10 mouse cellular contexts compared by ENCODE assay signal in genomic region chr6:131434088-131434487, GRCm38 (mm10). TPM values are rescaled to one million over a fixed set of nuclear protein-coding genes. Genes with fewer than 3 reads are reported as not detected.
DNase-seq lines count a peak whose midpoint lies in the region; ATAC-seq and TF ChIP-seq lines count a peak whose summit lies in the region.
"Had no signal": no experiment of that assay in that cellular context is flagged by ENCODE, and none has a peak within 500 bp of the region (broad histone marks: within the 10 kb centered on the region; RNA-seq: fewer than 3 reads in every experiment).

No protein-coding gene starts in this region.

- peaks cover 10% of the 10 kb centered on the region for H3K27me3 ChIP-seq in heart, embryonic 11.5 days (ENCODE audit: control insufficient read depth, insufficient read depth, low read length)
- H3K27me3 ChIP-seq in hindbrain, embryonic 13.5 days: 0 out of 2 replicates have a peak, but pooled peaks cover 5% of the 10 kb centered on the region
- peaks cover 14% of the 10 kb centered on the region; the same call in 1 of the 2 replicates for H3K27me3 ChIP-seq in midbrain, embryonic 10.5 days (ENCODE audit: low read depth, poor library complexity, severe bottlenecking)

- H3K4me2 ChIP-seq in heart, embryonic 11.5 days: peak overlapping the region; percentile 90
- H3K4me2 ChIP-seq in hindbrain, embryonic 13.5 days: peak overlapping the region; percentile 82

- no peak for DNase-seq in heart, adult 9 months (ENCODE audit: low spot score in 2 of 2)
- DNase-seq in midbrain, embryonic 10.5 days (ENCODE audit: low spot score): no peak
- DNase-seq in layer of hippocampus, adult 11-12 months (ENCODE audit: low spot score): no peak
- no peak for DNase-seq in layer of hippocampus, adult 2 months (ENCODE audit: low spot score in 2 of 2)
- DNase-seq: layer of hippocampus, postnatal 36 days had no signal

- no peak for TF ChIP-seq CTCF in layer of hippocampus, adult 2 months (conservative IDR thresholded peaks at IDR 0.05)

- H3K4me1 ChIP-seq in heart, embryonic 11.5 days (ENCODE audit: control insufficient read depth, insufficient read depth, low read length): no peaks in the 10 kb centered on the region
- H3K4me1 ChIP-seq in hindbrain, embryonic 13.5 days (replicated peaks): peaks cover 9% of the 10 kb centered on the region; the same call in 1 of the 2 replicates
- peaks cover 8% of the 10 kb centered on the region; the same call in 1 of the 2 replicates for H3K4me1 ChIP-seq in midbrain, embryonic 10.5 days

- no peak overlapping the region for H3K27ac ChIP-seq in heart, embryonic 11.5 days (ENCODE audit: low read depth, low read length)
- H3K27ac ChIP-seq in hindbrain, embryonic 13.5 days: no peak overlapping the region
- no peak overlapping the region for H3K27ac ChIP-seq in midbrain, embryonic 10.5 days (replicated peaks)
- no peak overlapping the region for H3K27ac ChIP-seq in layer of hippocampus, adult 2 months

- H3K36me3 ChIP-seq in heart, embryonic 11.5 days (ENCODE audit: control insufficient read depth, insufficient read depth, low read length): no peaks in the 10 kb centered on the region
- H3K36me3 ChIP-seq in hindbrain, embryonic 13.5 days: no peaks in the 10 kb centered on the region
- H3K36me3 ChIP-seq in midbrain, embryonic 10.5 days: no peaks in the 10 kb centered on the region

- H3K4me3 ChIP-seq in heart, embryonic 11.5 days (ENCODE audit: low read depth, low read length): no peak overlapping the region
- peak overlapping the region; percentile 50 for H3K4me3 ChIP-seq in hindbrain, embryonic 13.5 days
- H3K4me3 ChIP-seq in midbrain, embryonic 10.5 days: peak overlapping the region; percentile 58
- no peak overlapping the region; the same call in 1 of the 2 replicates for H3K4me3 ChIP-seq in layer of hippocampus, adult 2 months

- ATAC-seq in heart, embryonic 11.5 days (replicated peaks; ENCODE audit: insufficient number of reproducible peaks, low FRiP score, low TSS enrichment): no peak
- ATAC-seq in common myeloid progenitor, adult 5-6 weeks (replicated peaks; ENCODE audit: low read depth, poor library complexity, severe bottlenecking): peak; percentile 18; the same call in 1 of the 2 replicates
- 0 out of 2 replicates have a peak, but pooled peaks have one; percentile 26 for ATAC-seq in hindbrain, embryonic 13.5 days (ENCODE audit: low FRiP score)
- no peak for ATAC-seq in CD4-positive, CD25-positive, alpha-beta regulatory T cell, adult 4 months

- 35% methylated on average over 1 of the region's 1 CpGs for WGBS in heart, embryonic 11.5 days (ENCODE audit: insufficient replicate concordance)
- WGBS in hindbrain, embryonic 13.5 days: 63% methylated on average over 1 of the region's 1 CpGs
- WGBS in midbrain, embryonic 10.5 days: 56% methylated on average over 1 of the region's 1 CpGs

- peak overlapping the region; percentile 67; the same call in 1 of the 2 replicates for H3K9ac ChIP-seq in heart, embryonic 11.5 days (ENCODE audit: low read depth, low read length)
- H3K9ac ChIP-seq in hindbrain, embryonic 13.5 days: no peak overlapping the region

- H3K9me3 ChIP-seq in heart, embryonic 11.5 days (replicated peaks; ENCODE audit: control insufficient read depth, low read length): no peaks in the 10 kb centered on the region
- peaks cover 5% of the 10 kb centered on the region; the same call in 1 of the 2 replicates for H3K9me3 ChIP-seq in hindbrain, embryonic 13.5 days
- H3K9me3 ChIP-seq in midbrain, embryonic 10.5 days (replicated peaks): peaks cover 5% of the 10 kb centered on the region; the same call in 1 of the 2 replicates

RNA-seq across cellular contexts. Expression of gene Ybx3, which starts 45.8 kb away (rescaled TPM):
- polyA plus RNA-seq in heart, embryonic 11.5 days (2014; fragmentation: Nextera tagmentation; extraction: Ambion mirVana): 50.8 and 58.4 TPM in 2 replicates
- 642 and 683 TPM in 2 replicates for total RNA-seq in common myeloid progenitor, adult 5-6 weeks (2017)
- polyA plus RNA-seq in hindbrain, embryonic 13.5 days (2015; fragmentation: Nextera tagmentation; extraction: Ambion mirVana): 23.0 and 26.6 TPM in 2 replicates
- 30.7 and 37.8 TPM in 2 replicates for polyA plus RNA-seq in midbrain, embryonic 10.5 days (2016; fragmentation: Nextera tagmentation; extraction: Ambion mirVana)
- polyA plus RNA-seq in CD4-positive, CD25-positive, alpha-beta regulatory T cell, adult 4 months (2017; shearing (Covaris generic)): 10 to 100 TPM; 18.0 to 21.9 TPM
- total RNA-seq in layer of hippocampus, adult 2 months (2021): 10 to 100 TPM; 36.7 to 44.6 TPM

RNA-seq across cellular contexts. Expression of gene 5430401F13Rik, which starts 52.1 kb away (rescaled TPM):
- polyA plus RNA-seq in heart, embryonic 11.5 days (2014; fragmentation: Nextera tagmentation; extraction: Ambion mirVana): not detected in 2 replicates
- not detected in 2 replicates for total RNA-seq in common myeloid progenitor, adult 5-6 weeks (2017)
- polyA plus RNA-seq in hindbrain, embryonic 13.5 days (2015; fragmentation: Nextera tagmentation; extraction: Ambion mirVana): not detected in 2 replicates
- polyA plus RNA-seq in midbrain, embryonic 10.5 days (2016; fragmentation: Nextera tagmentation; extraction: Ambion mirVana): not detected in 2 replicates
- not detected for polyA plus RNA-seq in CD4-positive, CD25-positive, alpha-beta regulatory T cell, adult 4 months (2017; shearing (Covaris generic))
- total RNA-seq in layer of hippocampus, adult 2 months (2021): not detected
- total RNA-seq: layer of hippocampus, postnatal 36 days had no signal
- polyA plus RNA-seq: cerebellum, adult 2 months had no signal

RNA-seq across cellular contexts. Expression of gene Gm6619, which starts 52.1 kb away (rescaled TPM):
- polyA plus RNA-seq in heart, embryonic 11.5 days (2014; fragmentation: Nextera tagmentation; extraction: Ambion mirVana): not detected in 2 replicates
- not detected in 2 replicates for total RNA-seq in common myeloid progenitor, adult 5-6 weeks (2017)
- not detected in 2 replicates for polyA plus RNA-seq in hindbrain, embryonic 13.5 days (2015; fragmentation: Nextera tagmentation; extraction: Ambion mirVana)
- polyA plus RNA-seq in midbrain, embryonic 10.5 days (2016; fragmentation: Nextera tagmentation; extraction: Ambion mirVana): not detected in 2 replicates
- not detected for polyA plus RNA-seq in CD4-positive, CD25-positive, alpha-beta regulatory T cell, adult 4 months (2017; shearing (Covaris generic))
- total RNA-seq in layer of hippocampus, adult 2 months (2021): not detected
- total RNA-seq: layer of hippocampus, postnatal 36 days had no signal
- polyA plus RNA-seq: cerebellum, adult 2 months had no signal

Comparison
In these comparisons a context has a peak if more than half of its experiments do, and no peak if none do; other contexts are left out.
1. ATAC-seq: peak in common myeloid progenitor, adult 5-6 weeks (single experiment) and hindbrain, embryonic 13.5 days (single experiment); none in heart, embryonic 11.5 days (single experiment) and CD4-positive, CD25-positive, alpha-beta regulatory T cell, adult 4 months (single experiment).
2. H3K4me3 ChIP-seq: peak in hindbrain, embryonic 13.5 days (single experiment) and midbrain, embryonic 10.5 days (single experiment); none in heart, embryonic 11.5 days (single experiment) and layer of hippocampus, adult 2 months (single experiment).